Comparison of ENCODE assay signal across 17 mouse cellular contexts in the genomic region with DNA sequence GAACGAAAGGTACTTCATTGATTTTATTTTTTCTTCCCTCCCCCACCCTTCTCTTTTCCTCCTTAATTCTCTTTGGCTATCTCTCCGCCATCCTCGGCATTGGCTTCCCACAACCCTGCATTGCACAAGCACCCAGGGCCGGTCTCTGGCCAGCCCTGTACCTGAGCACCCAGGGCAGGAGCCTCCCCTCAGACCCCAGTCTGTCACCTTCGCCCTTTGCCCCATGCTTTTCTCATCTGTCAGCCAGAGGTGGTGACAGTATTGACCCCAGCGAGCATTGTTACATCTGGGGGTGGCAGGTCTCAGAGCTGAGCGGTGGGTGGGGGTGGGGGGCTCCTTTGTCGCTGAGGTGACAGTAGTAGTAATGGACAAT. TPM values are rescaled to one million over a fixed set of nuclear protein-coding genes. Genes with fewer than 3 reads are reported as not detected.
DNase-seq lines count a peak whose midpoint lies in the region; ATAC-seq and TF ChIP-seq lines count a peak whose summit lies in the region.
"Had no signal": no experiment of that assay in that cellular context is flagged by ENCODE, and none has a peak within 500 bp of the region (broad histone marks: within the 10 kb centered on the region; RNA-seq: fewer than 3 reads in every experiment).

No protein-coding gene starts in this region.

- no peak overlapping the region for H3K4me2 ChIP-seq in hindbrain, embryonic 12.5 days (replicated peaks)
- no peak overlapping the region for H3K4me2 ChIP-seq in hindbrain, embryonic 16.5 days (ENCODE audit: low read length)
- no peak overlapping the region; the same call in 1 of the 2 replicates for H3K4me2 ChIP-seq in intestine, embryonic 15.5 days (replicated peaks)
- H3K4me2 ChIP-seq in midbrain, embryonic 14.5 days (ENCODE audit: low read length), result no peak overlapping the region
- H3K4me2 ChIP-seq: lung, embryonic 14.5 days had no signal

- 0 out of 2 replicates have a peak overlapping the region, but pooled peaks have one; percentile 3 for H3K27ac ChIP-seq in hindbrain, embryonic 12.5 days
- no peak overlapping the region for H3K27ac ChIP-seq in hindbrain, embryonic 16.5 days (ENCODE audit: low read depth, low read length)
- H3K27ac ChIP-seq in intestine, embryonic 15.5 days, result no peak overlapping the region
- H3K27ac ChIP-seq in liver, adult 2 months (replicated peaks; ENCODE audit: insufficient read depth, low read depth, low read length), result no peak overlapping the region
- H3K27ac ChIP-seq in midbrain, embryonic 14.5 days (replicated peaks; ENCODE audit: low read depth, low read length), result peak overlapping the region; percentile 83
- H3K27ac ChIP-seq: embryonic facial prominence, embryonic 10.5 days had no signal

- no peaks in the 10 kb centered on the region for H3K27me3 ChIP-seq in hindbrain, embryonic 12.5 days
- no peaks in the 10 kb centered on the region for H3K27me3 ChIP-seq in hindbrain, embryonic 16.5 days (replicated peaks; ENCODE audit: control insufficient read depth, insufficient read depth, low read length)
- no peaks in the 10 kb centered on the region for H3K27me3 ChIP-seq in intestine, embryonic 15.5 days (replicated peaks)
- H3K27me3 ChIP-seq in liver, adult 2 months (ENCODE audit: control insufficient read depth, insufficient read depth, low read length), result no peaks in the 10 kb centered on the region
- no peaks in the 10 kb centered on the region for H3K27me3 ChIP-seq in midbrain, embryonic 14.5 days (ENCODE audit: control insufficient read depth, insufficient read depth, low read length)

- TF ChIP-seq CTCF in liver, adult 2 months (IDR thresholded peaks at IDR 0.05; ENCODE audit: low read depth, low read length), result no peak

- H3K4me3 ChIP-seq in hindbrain, embryonic 12.5 days, result no peak overlapping the region
- no peak overlapping the region for H3K4me3 ChIP-seq in hindbrain, embryonic 16.5 days (ENCODE audit: low read length)
- no peak overlapping the region for H3K4me3 ChIP-seq in intestine, embryonic 15.5 days (replicated peaks)
- H3K4me3 ChIP-seq in liver, adult 2 months (ENCODE audit: insufficient read depth, low read depth, low read length), result no peak overlapping the region
- no peak overlapping the region for H3K4me3 ChIP-seq in midbrain, embryonic 14.5 days (replicated peaks; ENCODE audit: low read depth, low read length)
- H3K4me3 ChIP-seq: embryonic facial prominence, embryonic 10.5 days had no signal

- TF ChIP-seq POLR2A in liver, adult 2 months (IDR thresholded peaks at IDR 0.05; ENCODE audit: extremely low read depth, insufficient read depth, low read length), result no peak

- no peaks in the 10 kb centered on the region for H3K36me3 ChIP-seq in hindbrain, embryonic 12.5 days
- no peaks in the 10 kb centered on the region for H3K36me3 ChIP-seq in hindbrain, embryonic 16.5 days (ENCODE audit: control insufficient read depth, insufficient read depth, low read length)
- no peaks in the 10 kb centered on the region for H3K36me3 ChIP-seq in intestine, embryonic 15.5 days
- no peaks in the 10 kb centered on the region for H3K36me3 ChIP-seq in liver, adult 2 months (ENCODE audit: control insufficient read depth, insufficient read depth, low read length)
- peaks cover 4% of the 10 kb centered on the region; the same call in 1 of the 2 replicates for H3K36me3 ChIP-seq in midbrain, embryonic 14.5 days (ENCODE audit: control insufficient read depth, insufficient read depth, low read length)

- no peak overlapping the region for H3K9ac ChIP-seq in hindbrain, embryonic 12.5 days
- no peak overlapping the region for H3K9ac ChIP-seq in hindbrain, embryonic 16.5 days (ENCODE audit: low read depth, low read length)
- no peak overlapping the region for H3K9ac ChIP-seq in intestine, embryonic 15.5 days
- H3K9ac ChIP-seq in liver, adult 2 months (ENCODE audit: low read depth, low read length), result no peak overlapping the region
- no peak overlapping the region for H3K9ac ChIP-seq in midbrain, embryonic 14.5 days (replicated peaks; ENCODE audit: low read length)
- H3K9ac ChIP-seq: lung, embryonic 14.5 days had no signal

- peaks cover 37% of the 10 kb centered on the region for H3K4me1 ChIP-seq in hindbrain, embryonic 12.5 days
- H3K4me1 ChIP-seq in hindbrain, embryonic 16.5 days (ENCODE audit: control insufficient read depth, insufficient read depth, low read depth, low read length), result peaks cover 13% of the 10 kb centered on the region
- peaks cover 4% of the 10 kb centered on the region; the same call in 1 of the 2 replicates for H3K4me1 ChIP-seq in intestine, embryonic 15.5 days (replicated peaks)
- peaks cover 8% of the 10 kb centered on the region; the same call in 1 of the 2 replicates for H3K4me1 ChIP-seq in liver, adult 2 months (ENCODE audit: control insufficient read depth, insufficient read depth, low read length)
- H3K4me1 ChIP-seq in midbrain, embryonic 14.5 days (ENCODE audit: control insufficient read depth, insufficient read depth, low read length), result peaks cover 38% of the 10 kb centered on the region

- H3K9me3 ChIP-seq in hindbrain, embryonic 12.5 days (replicated peaks), result no peaks in the 10 kb centered on the region
- H3K9me3 ChIP-seq in hindbrain, embryonic 16.5 days (ENCODE audit: control insufficient read depth, low read length), result no peaks in the 10 kb centered on the region
- H3K9me3 ChIP-seq in intestine, embryonic 15.5 days, result no peaks in the 10 kb centered on the region
- H3K9me3 ChIP-seq in midbrain, embryonic 14.5 days (ENCODE audit: control insufficient read depth, low read length), result no peaks in the 10 kb centered on the region
- H3K9me3 ChIP-seq: embryonic facial prominence, embryonic 10.5 days had no signal

- H3K79me2 ChIP-seq in liver, adult 2 months (ENCODE audit: control insufficient read depth, insufficient read depth, low read length), result no peaks in the 10 kb centered on the region

- DNase-seq in liver, adult 2 months (ENCODE audit: extremely low read depth, low read depth, low spot score), result peak; percentile 74
- no peak for DNase-seq in midbrain, embryonic 14.5 days
- DNase-seq in ovary, adult 18-20 months (ENCODE audit: low spot score), result no peak
- DNase-seq in thymus, postnatal 36 days, result no peak
- no peak for DNase-seq in urinary bladder, adult 2 months (ENCODE audit: low spot score)
- DNase-seq: adrenal gland, postnatal 14 days; B cell, adult 2 months; cerebellum, adult 18-20 months; gastrocnemius, postnatal 14 days; lung, embryonic 14.5 days; lung, postnatal 4 days; right cerebral cortex, postnatal 4 days had no signal

- WGBS in hindbrain, embryonic 12.5 days, result 64% methylated on average over 8 of the region's 8 CpGs
- WGBS in hindbrain, embryonic 16.5 days, result 64% methylated on average over 8 of the region's 8 CpGs
- 48% methylated on average over 8 of the region's 8 CpGs for WGBS in intestine, embryonic 15.5 days
- 26% methylated on average over 8 of the region's 8 CpGs for WGBS in liver, adult 2 months
- WGBS in midbrain, embryonic 14.5 days, result 78% methylated on average over 8 of the region's 8 CpGs

- ATAC-seq in hindbrain, embryonic 12.5 days (ENCODE audit: low FRiP score), result no peak
- ATAC-seq in hindbrain, embryonic 16.5 days, result no peak
- ATAC-seq in intestine, embryonic 15.5 days, result peak; percentile 70
- no peak for ATAC-seq in midbrain, embryonic 14.5 days (ENCODE audit: low FRiP score, low TSS enrichment)
- ATAC-seq: activated CD4-positive, CD25-positive, alpha-beta regulatory T cell, adult 4 months had no signal

RNA-seq across cellular contexts. Expression of a gene that starts 56.5 kb away (rescaled TPM):
- 26.3 and 28.2 TPM in 2 replicates for polyA plus RNA-seq in hindbrain, embryonic 12.5 days (2016; fragmentation: Nextera tagmentation; extraction: Ambion mirVana)
- 21.4 and 21.9 TPM in 2 replicates for polyA plus RNA-seq in hindbrain, embryonic 16.5 days (2015; fragmentation: Nextera tagmentation; extraction: Ambion mirVana)
- 25.1 and 25.8 TPM in 2 replicates for polyA plus RNA-seq in intestine, embryonic 15.5 days (2015; fragmentation: Nextera tagmentation; extraction: Ambion mirVana)
- 4.9 and 5.6 TPM in 2 replicates for total RNA-seq in liver, adult 2 months (2014; rRNA removed)
- 8.2 and 9.2 TPM in 2 replicates for polyA plus RNA-seq in liver, adult 2 months (2012; rRNA removed)
- polyA plus RNA-seq in midbrain, embryonic 14.5 days (2014; fragmentation: Nextera tagmentation; extraction: Ambion mirVana), result 16.0 and 16.2 TPM in 2 replicates
- 7.0 and 7.7 TPM in 2 replicates for polyA plus RNA-seq in urinary bladder, adult 2 months (2012; rRNA removed)

Comparison
In these comparisons a context has a peak if more than half of its experiments do, and no peak if none do; other contexts are left out.
1. H3K27ac ChIP-seq: peak in hindbrain, embryonic 12.5 days (single experiment) and midbrain, embryonic 14.5 days (single experiment); none in hindbrain, embryonic 16.5 days (single experiment), intestine, embryonic 15.5 days (single experiment) and liver, adult 2 months (single experiment).